ENCODE assay signal across 8 mouse cellular contexts in genomic region chr6:47943721-47944120, GRCm38 (mm10). TPM values are rescaled to one million over a fixed set of nuclear protein-coding genes. Genes with fewer than 3 reads are reported as not detected.
DNase-seq lines count a peak whose midpoint lies in the region; ATAC-seq and TF ChIP-seq lines count a peak whose summit lies in the region.

No protein-coding gene starts in this region.

- peaks cover 15% of the 10 kb centered on the region for H3K4me1 ChIP-seq in erythroblast, embryonic 14.5 days (ENCODE audit: control insufficient read depth)
- H3K4me1 ChIP-seq in spleen, adult 2 months (ENCODE audit: control insufficient read depth, insufficient read depth, insufficient read length), result peaks cover 4% of the 10 kb centered on the region
- peaks cover 14% of the 10 kb centered on the region for H3K4me1 ChIP-seq in limb, embryonic 15.5 days
- H3K4me1 ChIP-seq in stomach, embryonic 15.5 days, result peaks cover 10% of the 10 kb centered on the region; the same call in 1 of the 2 replicates

- ATAC-seq in erythroblast, adult 5-6 weeks (replicated peaks; ENCODE audit: low FRiP score, poor library complexity, severe bottlenecking), result no peak
- ATAC-seq in limb, embryonic 15.5 days (ENCODE audit: insufficient number of reproducible peaks, low FRiP score, low TSS enrichment, low read depth), result no peak
- ATAC-seq in stomach, embryonic 15.5 days (ENCODE audit: insufficient read depth, low FRiP score, low read depth), result no peak

- no peak overlapping the region for H3K27ac ChIP-seq in spleen, adult 2 months (ENCODE audit: insufficient read depth, low read length)
- H3K27ac ChIP-seq in limb, embryonic 15.5 days, result peak overlapping the region; percentile 82
- no peak overlapping the region; the same call in 1 of the 2 replicates for H3K27ac ChIP-seq in stomach, embryonic 15.5 days

- peak overlapping the region; percentile 84 for H3K4me2 ChIP-seq in limb, embryonic 15.5 days
- H3K4me2 ChIP-seq in stomach, embryonic 15.5 days, result peak overlapping the region; percentile 80

- 67% methylated on average over 3 of the region's 3 CpGs for whole genome bisulfite sequencing in spleen, adult 2 months
- 66% methylated on average over 3 of the region's 3 CpGs for WGBS in limb, embryonic 15.5 days
- 71% methylated on average over 3 of the region's 3 CpGs for WGBS in stomach, embryonic 15.5 days

- H3K9me3 ChIP-seq in erythroblast, embryonic 14.5 days (ENCODE audit: control insufficient read depth, low read length), result peaks cover 8% of the 10 kb centered on the region
- no peaks in the 10 kb centered on the region for H3K9me3 ChIP-seq in limb, embryonic 15.5 days
- H3K9me3 ChIP-seq in stomach, embryonic 15.5 days, result no peaks in the 10 kb centered on the region

- TF ChIP-seq POLR2A in spleen, adult 2 months (IDR thresholded peaks at IDR 0.05; ENCODE audit: low read depth, low read length), result no peak

- DNase-seq in spleen, adult 2 months (ENCODE audit: low read depth in 1 of 2, low spot score in 2 of 2), result no peak
- no peak for DNase-seq in spleen, adult 12 weeks (ENCODE audit: low spot score)
- no peak for DNase-seq in right cerebral cortex, postnatal 4 days
- no peak for DNase-seq in urinary bladder, postnatal 4 days (ENCODE audit: low spot score in 2 of 2)

- peak overlapping the region; percentile 71 for H3K4me3 ChIP-seq in erythroblast, embryonic 14.5 days (replicated peaks)
- H3K4me3 ChIP-seq in spleen, adult 2 months (ENCODE audit: extremely low read depth, insufficient read depth, insufficient read length), result peak overlapping the region; percentile 56; the same call in 1 of the 2 replicates
- peak overlapping the region; percentile 49 for H3K4me3 ChIP-seq in limb, embryonic 15.5 days
- peak overlapping the region; percentile 45 for H3K4me3 ChIP-seq in stomach, embryonic 15.5 days (replicated peaks)

- H3K9ac ChIP-seq in limb, embryonic 15.5 days, result peak overlapping the region; percentile 67; the same call in 1 of the 2 replicates
- peak overlapping the region; percentile 37; the same call in 1 of the 2 replicates for H3K9ac ChIP-seq in stomach, embryonic 15.5 days

- no peaks in the 10 kb centered on the region for H3K27me3 ChIP-seq in erythroblast, embryonic 14.5 days (ENCODE audit: control insufficient read depth)
- no peaks in the 10 kb centered on the region for H3K27me3 ChIP-seq in spleen, adult 2 months (ENCODE audit: control insufficient read depth, insufficient read depth, low read length)
- no peaks in the 10 kb centered on the region for H3K27me3 ChIP-seq in limb, embryonic 15.5 days
- H3K27me3 ChIP-seq in stomach, embryonic 15.5 days (replicated peaks), result no peaks in the 10 kb centered on the region

- H3K36me3 ChIP-seq in erythroblast, embryonic 14.5 days (ENCODE audit: control insufficient read depth), result peaks cover 14% of the 10 kb centered on the region
- no peaks in the 10 kb centered on the region for H3K36me3 ChIP-seq in spleen, adult 2 months (ENCODE audit: control insufficient read depth, insufficient read depth, low read length)
- H3K36me3 ChIP-seq in limb, embryonic 15.5 days, result peaks cover 21% of the 10 kb centered on the region
- H3K36me3 ChIP-seq in stomach, embryonic 15.5 days, result peaks cover 7% of the 10 kb centered on the region

- no peak for TF ChIP-seq CTCF in spleen, adult 2 months (IDR thresholded peaks at IDR 0.05; ENCODE audit: extremely low read depth, insufficient read depth, insufficient read length, insufficient replicate concordance)

RNA-seq across cellular contexts. Expression of gene Zfp956, which starts 9.5 kb away (rescaled TPM):
- 0.30 and 0.61 TPM in 2 replicates for polyA plus RNA-seq in erythroblast, embryonic 14.5 days (2012)
- 0.19 and 1.0 TPM in 2 replicates for total RNA-seq in erythroblast, adult 5-6 weeks (2015; ENCODE audit: low replicate concordance)
- total RNA-seq in erythroblast, adult 5-6 weeks (2017; ENCODE audit: low replicate concordance), result 0.98 and 1.8 TPM in 2 replicates
- 17.2 and 21.6 TPM in 2 replicates for polyA plus RNA-seq in spleen, adult 2 months (2012; rRNA removed)
- 10.6 and 11.3 TPM in 2 replicates for polyA plus RNA-seq in limb, embryonic 15.5 days (2015; fragmentation: Nextera tagmentation; extraction: Ambion mirVana)
- 9.3 and 10.7 TPM in 2 replicates for polyA plus RNA-seq in stomach, embryonic 15.5 days (2015; fragmentation: Nextera tagmentation; extraction: Ambion mirVana)

RNA-seq across cellular contexts. Expression of gene Zfp212, which starts 23.4 kb away (rescaled TPM):
- polyA plus RNA-seq in erythroblast, embryonic 14.5 days (2012), result 0.91 and 0.99 TPM in 2 replicates
- total RNA-seq in erythroblast, adult 5-6 weeks (2015; ENCODE audit: low replicate concordance), result 2.3 and 5.2 TPM in 2 replicates
- total RNA-seq in erythroblast, adult 5-6 weeks (2017; ENCODE audit: low replicate concordance), result 3.4 and 3.6 TPM in 2 replicates
- polyA plus RNA-seq in spleen, adult 2 months (2012; rRNA removed), result 8.6 and 9.7 TPM in 2 replicates
- 17.2 and 18.0 TPM in 2 replicates for polyA plus RNA-seq in limb, embryonic 15.5 days (2015; fragmentation: Nextera tagmentation; extraction: Ambion mirVana)
- polyA plus RNA-seq in stomach, embryonic 15.5 days (2015; fragmentation: Nextera tagmentation; extraction: Ambion mirVana), result 13.7 and 14.5 TPM in 2 replicates
